Mouse (Mus musculus): ENCODE measurements at regions not wholly inside any gene's neighbourhood (a gene's known extent, or its start where the extent isn't known, plus 50 kb on each side); places are given as distances from the start of the nearest gene placed in this dataset.

DNA sequence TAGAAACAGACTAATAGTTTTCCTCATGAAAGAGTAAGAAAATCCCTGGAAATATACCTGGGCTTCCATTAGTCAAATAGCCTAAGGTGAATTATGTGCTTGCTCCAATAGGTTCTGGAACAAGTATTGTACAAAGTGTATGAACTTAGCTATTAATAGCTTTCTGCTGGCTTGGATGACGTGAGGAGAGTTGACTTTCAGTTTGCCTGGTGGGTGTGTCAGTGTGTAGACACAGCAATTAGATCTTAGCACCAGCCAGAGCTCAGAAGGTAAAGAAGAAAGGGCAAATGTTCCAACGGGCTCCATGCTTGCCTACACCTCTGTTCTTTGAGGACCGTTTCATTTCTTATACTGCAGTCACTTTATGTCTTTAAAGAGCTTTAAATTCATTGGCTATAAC is 654.8 kb upstream of the Mef2c start:
- peak; percentile 7 for DNase-seq

DNA sequence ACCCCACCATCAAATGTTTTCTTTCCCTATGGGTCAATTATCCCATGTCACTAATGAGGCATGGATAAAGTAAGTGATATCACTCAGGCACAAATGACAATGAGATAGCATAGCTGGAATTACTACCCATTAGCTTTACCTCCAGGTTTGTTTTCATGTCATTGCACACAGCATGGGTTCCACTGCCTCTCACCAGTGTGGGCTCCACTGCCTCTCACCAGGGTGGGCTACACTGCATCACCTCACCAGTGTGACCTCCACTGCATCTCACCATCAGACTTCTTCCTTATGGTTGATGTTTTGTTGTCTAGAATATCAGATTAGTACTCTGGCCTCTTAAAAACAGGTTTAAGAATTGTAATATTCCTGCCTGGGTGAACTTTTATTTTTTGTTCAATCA is 634.0 kb upstream of the Mef2c start:
- no peak for DNase-seq

GRCm38 (mm10) chr13:82874091-82874490 is 629.7 kb upstream of the Mef2c start:
- no peak for DNase-seq

DNA sequence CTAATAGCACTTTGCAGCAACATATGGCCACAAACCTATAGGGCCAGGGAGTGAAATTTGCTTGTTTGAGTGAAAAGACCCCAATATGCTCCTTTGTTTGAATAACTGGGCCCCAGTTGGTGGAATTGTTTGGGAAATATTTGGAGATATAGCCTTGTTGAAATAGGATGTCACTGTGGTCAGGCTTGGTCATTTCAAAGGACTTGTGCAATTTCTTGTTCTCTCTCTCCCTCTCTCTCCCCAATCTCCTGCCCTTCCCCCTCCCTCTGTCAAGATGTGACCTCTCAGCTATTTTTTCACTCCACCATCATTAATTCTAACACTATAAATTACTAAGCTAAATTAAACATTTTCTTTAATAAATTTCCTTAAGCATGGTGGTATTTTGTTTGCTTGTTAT is 620.5 kb upstream of the Mef2c start:
- DNase-seq: no peak

DNA sequence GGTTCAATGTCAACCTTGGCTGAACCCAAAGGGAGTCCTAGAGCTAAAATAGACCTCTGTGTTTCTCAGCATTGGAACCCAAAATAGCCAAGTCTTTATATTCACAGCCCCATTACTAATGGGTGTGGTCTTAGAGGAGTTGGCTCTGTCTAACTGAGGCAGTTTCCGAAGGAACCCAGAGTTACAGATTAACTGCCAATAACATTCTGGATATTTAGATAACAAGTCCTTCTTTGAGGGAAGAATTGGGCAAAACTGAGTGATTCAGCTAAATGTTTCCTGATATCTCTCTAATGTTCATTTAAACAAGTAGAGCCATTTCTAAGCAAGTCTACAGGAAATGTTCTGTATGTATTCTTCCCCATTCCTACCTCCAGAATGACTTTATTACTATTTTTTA is 615.1 kb upstream of the Mef2c start:
- no peak for DNase-seq

DNA sequence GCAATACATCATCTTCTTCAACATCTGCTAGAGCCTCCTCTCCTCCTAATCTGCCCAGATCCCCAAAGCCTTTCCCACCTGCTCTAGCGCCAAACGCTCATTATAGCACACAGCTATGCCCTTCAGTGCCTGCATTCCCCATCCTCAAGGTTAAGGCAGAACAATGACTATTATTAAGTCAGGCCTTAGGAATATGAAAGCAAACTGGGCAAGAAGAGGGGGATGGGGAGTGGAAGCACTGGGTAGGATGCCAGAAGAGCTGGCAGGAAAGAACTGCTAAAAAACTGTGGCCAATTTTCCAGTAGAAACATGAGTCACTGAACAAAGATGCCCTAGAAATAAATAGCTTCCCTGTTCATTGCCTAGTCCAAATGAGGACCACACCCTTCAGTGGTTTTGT is 611.1 kb upstream of the Mef2c start:
- DNase-seq: peak; percentile 63

GRCm38 (mm10) chr13:82899686-82900085 is 604.1 kb upstream of the Mef2c start:
- DNase-seq: no peak

DNA sequence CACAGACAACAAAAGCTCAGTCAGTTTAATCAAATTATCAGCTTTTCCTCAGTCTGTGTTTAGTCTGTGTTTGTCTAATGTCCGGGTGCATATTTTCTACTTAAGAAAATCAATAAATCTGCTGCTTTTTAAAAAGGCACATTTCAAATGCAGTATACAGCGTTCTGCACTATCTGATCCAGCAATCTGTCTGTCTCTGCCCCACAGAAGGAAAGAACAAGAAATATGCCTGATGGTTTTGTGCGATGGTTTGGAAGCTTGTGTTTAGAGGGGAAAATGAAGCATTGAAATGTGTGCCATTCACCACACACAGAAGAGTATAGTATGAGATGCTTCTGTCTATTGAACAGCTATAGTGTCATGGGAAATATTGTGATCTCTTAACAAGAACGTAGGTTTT is 601.7 kb upstream of the Mef2c start:
- DNase-seq: no peak

DNA sequence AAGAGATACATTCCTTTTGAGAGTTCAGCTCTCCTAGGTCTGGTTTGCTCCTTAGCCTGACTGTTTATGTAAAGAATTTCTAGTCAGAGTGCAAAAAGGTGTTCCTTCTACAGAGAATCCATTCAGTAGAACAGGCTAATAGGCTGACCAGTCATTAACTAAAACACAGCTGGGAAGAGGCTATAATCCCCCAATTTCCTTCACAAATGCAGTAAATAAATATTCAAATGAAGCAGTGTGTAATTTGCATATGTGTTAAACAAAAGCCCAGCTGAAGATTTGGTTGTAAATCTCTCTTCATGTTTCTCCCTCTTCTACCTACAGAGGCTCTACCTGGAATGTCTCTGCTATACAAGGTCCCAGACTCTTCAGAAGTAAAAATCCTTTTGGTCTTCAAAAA is 600.2 kb upstream of the Mef2c start:
- DNase-seq: no peak

DNA sequence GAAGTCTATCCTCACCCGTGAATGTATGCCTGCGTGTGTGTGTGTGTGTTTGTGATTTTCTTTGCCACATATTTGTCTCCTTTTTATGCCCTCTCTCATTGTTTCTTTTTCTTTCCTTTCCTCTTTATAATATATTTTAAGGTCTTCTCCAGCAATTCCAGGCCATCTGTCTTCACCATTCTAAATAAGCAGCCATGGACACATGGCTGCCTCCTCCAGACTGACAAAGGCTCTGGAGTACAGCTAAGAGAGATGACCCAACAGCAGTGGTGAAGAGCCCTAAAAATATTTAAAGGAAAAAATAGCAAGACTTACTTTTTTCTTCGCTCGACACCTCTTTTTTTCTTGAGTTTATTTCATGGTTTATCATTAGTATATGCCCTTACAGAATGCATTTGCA is 596.1 kb upstream of the Mef2c start:
- DNase-seq: no peak

- DNase-seq: no peak
Measured at GRCm38 (mm10) chr13:82909151-82909550, 594.7 kb upstream of the Mef2c start.

DNA sequence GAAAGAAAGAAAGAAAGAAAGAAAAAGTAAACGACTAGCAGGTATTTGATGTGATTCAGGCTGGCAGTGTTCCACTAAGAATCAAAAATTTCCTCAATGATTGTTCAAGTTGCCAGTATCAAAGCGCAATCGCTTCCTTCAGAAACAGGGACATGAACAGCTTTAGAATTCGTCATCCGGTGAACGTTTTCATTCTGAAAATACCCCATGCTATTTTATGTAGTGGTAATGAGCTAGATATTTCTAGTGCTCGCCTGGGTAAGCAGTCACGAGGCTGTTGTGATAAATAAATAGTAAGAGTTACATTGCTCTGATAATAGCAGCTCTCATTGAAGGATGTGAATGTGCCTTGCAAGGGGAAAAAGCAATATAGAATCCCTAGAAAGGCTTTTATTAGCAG is 591.0 kb upstream of the Mef2c start:
- DNase-seq: no peak

GRCm38 (mm10) chr13:82915194-82915593 is 588.6 kb upstream of the Mef2c start:
- no peak for DNase-seq

GRCm38 (mm10) chr13:82930010-82930409 is 573.8 kb upstream of the Mef2c start:
- no peak for DNase-seq

DNA sequence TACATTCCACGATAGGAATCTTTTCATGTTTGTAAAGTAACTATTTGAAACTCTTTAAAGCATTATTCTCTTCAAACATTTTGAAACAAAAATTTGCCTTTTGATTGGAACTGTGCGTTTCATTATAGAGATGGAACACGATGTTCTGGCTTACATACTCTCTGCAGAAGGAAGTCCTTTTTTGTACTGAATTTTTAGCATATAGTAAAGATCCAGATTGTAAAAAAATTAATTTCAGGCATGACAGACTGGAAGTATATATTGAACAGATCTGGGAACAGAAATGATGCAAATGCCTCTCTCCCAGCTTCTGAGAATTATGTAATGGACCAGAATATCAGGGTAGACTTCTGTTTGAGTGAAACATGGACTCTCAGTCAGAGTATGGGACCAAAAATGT is 566.0 kb upstream of the Mef2c start:
- no peak for DNase-seq

GRCm38 (mm10) chr13:82942691-82943341 is 561.0 kb upstream of the Mef2c start:
- DNase-seq: no peak

DNA sequence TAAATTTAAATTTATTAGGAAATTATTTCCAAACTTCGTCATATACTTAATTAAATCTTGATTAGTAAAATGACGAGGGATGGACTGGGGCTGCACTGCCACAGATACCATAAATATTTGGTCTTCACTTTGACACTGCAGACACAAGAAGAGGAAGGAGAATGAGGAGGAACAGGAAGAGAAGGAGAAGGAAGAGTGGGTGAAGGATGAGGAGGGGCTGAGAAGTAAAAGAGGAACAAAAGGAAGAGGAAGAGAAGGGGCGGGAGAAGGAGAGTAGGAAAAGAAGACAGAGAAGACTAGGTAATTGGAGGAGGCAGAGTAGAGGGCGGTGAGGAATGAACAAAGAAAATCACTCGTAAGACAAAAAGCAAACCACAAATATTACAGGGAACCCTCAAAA is 556.9 kb upstream of the Mef2c start:
- no peak for DNase-seq

GRCm38 (mm10) chr13:82949541-82949940 is 554.3 kb upstream of the Mef2c start:
- no peak for DNase-seq

GRCm38 (mm10) chr13:82962333-82962732 is 541.5 kb upstream of the Mef2c start:
- DNase-seq: no peak

- DNase-seq: no peak
Measured at GRCm38 (mm10) chr13:82971722-82972121, 532.1 kb upstream of the Mef2c start.

DNA sequence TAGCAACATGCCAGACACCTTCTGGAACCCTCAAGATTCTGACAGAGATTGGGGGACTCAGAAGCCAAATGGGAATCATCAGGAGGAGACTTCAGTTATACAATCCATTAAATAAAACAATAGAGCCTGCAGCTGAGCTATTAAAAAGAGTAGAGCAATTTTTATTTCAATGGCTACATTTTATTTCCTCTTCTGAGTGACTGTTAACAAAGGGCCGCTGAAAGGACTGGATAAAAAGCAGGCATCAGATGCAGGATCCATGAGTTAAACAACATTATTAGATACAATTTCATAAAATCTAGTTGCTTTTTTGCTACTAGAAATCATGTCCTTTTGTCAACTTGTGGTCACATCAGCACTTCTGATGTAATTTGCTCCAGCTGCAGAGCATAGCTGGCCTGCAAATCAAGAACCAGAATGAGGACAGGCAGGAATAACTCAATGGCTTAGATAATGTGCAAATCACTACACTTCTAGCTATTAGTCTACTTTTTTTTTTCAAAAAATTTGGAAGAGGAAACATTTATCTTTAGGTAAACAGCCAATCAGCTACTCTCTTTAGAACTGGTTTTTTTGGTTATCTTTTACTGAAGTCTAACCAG is 529.5 kb upstream of the Mef2c start:
- DNase-seq: no peak

DNA sequence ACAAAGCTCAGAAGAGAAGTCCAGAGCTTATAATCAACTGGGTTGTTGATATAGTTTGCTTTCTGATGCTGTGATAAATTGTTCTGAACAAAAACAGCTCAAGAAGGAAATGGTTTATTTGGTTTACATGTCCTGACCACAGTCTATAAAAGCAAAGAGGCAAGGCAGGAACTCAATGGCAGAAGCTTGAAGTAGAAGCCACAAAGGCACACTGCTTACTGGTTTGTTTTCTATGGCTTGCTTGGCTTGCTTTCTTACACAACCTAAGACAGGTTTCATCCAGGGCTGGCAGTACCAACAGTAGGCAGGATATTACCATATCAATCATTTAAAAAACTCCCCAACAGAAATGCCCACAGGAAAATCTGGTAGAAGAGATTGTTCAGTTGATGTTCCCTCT is 502.7 kb upstream of the Mef2c start:
- no peak for DNase-seq

DNA sequence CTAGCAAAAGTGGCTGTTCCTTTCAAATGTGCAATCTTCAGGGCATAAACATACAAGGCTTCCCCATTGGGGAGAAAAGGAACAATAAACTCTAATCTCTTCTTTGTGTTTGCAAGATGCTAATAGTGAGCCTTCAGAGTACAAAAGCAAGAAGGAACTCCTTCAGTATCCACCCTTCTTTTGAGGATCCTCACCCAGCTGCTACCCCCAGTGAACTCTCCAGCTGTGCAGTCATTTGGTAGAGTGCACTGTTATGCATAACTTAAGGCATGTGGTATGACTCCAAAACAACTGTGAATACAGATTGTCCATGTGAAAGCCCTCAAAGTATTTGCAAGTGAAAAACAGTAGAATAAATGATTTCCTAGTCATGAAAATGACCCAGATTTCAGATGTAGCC is 487.1 kb upstream of the Mef2c start:
- no peak for DNase-seq

- no peak for DNase-seq
Measured at GRCm38 (mm10) chr13:83020829-83021228, 483.0 kb upstream of the Mef2c start.

- no peak for DNase-seq
Measured at GRCm38 (mm10) chr13:83023972-83024371, 479.9 kb upstream of the Mef2c start.
